Mouse (Mus musculus) subcutaneous adipose tissue, adult 2 months (tissue): ENCODE results near the gene Sdr42e1. TPM values are rescaled to one million over a fixed set of nuclear protein-coding genes. Genes with fewer than 3 reads are reported as not detected.

ENCODE experiments used
- polyA plus RNA-seq: library from polyadenylated mRNA; depleted of rRNA; stranded (reverse); fragments of >200 nt; gene quantifications from 2 replicates; pipeline ENCODE4 v1.2.3, GENCODE M21; 2012; ENCODE audit warnings: low replicate concordance; rRNA removed

The Sdr42e1 gene
- polyA plus RNA-seq = 12.4 and 13.1 TPM in 2 replicates

DNA sequence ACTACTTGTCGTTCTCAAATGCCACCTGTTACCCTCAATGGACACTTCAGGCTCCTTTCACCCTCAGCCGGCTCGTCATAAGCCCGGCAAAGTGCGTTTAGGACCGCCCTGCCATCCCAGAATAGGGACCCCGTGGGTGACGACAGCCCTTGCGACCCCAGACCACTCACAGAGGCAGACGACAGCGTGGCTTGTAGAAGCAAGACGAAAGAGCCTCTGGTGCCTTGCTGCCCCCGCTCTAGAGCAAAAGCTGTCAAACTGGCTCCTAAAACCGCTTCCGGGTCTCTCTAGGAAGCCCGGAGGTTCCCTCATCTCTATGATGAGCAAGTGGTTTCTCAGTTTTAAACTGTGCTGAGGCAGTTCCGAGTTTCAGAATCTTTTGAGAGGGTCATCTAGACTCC, at the start of gene Sdr42e1:
TSS of gene Sdr42e1 (minus strand) at position 260 of the 401 bp plus-strand sequence.

DNA sequence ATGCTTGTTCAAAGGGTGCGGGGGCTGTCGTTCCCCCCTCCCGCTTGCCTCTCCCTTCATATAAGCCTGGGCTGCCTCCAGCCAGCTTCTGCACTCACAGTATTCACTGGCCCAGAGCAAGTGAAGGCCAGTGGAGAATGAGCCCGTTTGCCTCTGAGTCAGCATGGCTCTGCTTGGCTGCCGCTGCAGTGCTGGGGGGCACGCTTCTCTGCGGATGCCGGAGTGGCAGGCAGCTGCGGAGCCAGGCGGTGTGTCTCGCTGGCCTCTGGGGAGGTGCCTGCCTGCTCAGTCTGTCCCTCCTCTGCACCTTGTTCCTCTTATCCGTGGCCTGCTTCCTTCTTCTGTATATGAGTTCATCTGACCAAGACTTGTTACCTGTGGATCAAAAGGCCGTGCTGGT, 28.4 kb upstream of the Sdr42e1 start, which contains the start of gene Hsd17b2:
TSS of gene Hsd17b2 (plus strand) at position 46 of the 400 bp plus-strand sequence.

Other genes starting within 250 kb of the Sdr42e1 start
- 3.6 and 7.6 TPM in 2 replicates for gene Plcg2, start 175.4 kb downstream of the Sdr42e1 start, polyA plus RNA-seq
- gene Hsd17b2, start 28.2 kb upstream of the Sdr42e1 start, polyA plus RNA-seq = 0.35 TPM in 1 of 2 replicates, not detected in the other
- 4.4 and 9.0 TPM in 2 replicates for gene Mphosph6, start 128.3 kb upstream of the Sdr42e1 start, polyA plus RNA-seq